13 mouse cellular contexts compared by ENCODE assay signal in the genomic region with DNA sequence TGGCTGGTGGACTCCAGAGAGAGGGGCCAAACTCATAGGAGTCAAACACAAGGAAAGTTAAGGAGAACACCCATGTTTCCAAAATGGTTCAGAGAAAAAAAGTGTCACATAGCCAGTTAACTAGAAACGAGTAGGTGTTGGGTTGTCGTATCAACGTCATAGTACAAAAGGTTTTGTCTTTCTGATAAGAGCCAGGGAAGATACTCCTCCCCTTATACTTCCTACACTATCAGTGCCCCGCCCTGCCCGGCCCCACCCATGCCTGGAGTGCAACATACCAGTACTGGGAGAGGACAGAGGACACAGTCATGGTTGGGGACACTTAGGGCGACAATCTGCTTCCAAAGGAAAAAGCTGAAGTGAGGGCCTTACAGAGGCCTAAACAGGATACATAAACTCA. TPM values are rescaled to one million over a fixed set of nuclear protein-coding genes. Genes with fewer than 3 reads are reported as not detected.
DNase-seq lines count a peak whose midpoint lies in the region; ATAC-seq lines count a peak whose summit lies in the region.
"Had no signal": no experiment of that assay in that cellular context is flagged by ENCODE, and none has a peak within 500 bp of the region (broad histone marks: within the 10 kb centered on the region; RNA-seq: fewer than 3 reads in every experiment).

No protein-coding gene starts in this region.

- H3K4me2 ChIP-seq in heart, embryonic 15.5 days = no peak overlapping the region
- peak overlapping the region; percentile 39 for H3K4me2 ChIP-seq in liver, embryonic 13.5 days

- H3K9me3 ChIP-seq in heart, embryonic 15.5 days (replicated peaks) = no peaks in the 10 kb centered on the region
- H3K9me3 ChIP-seq in liver, embryonic 13.5 days (replicated peaks) = no peaks in the 10 kb centered on the region
- H3K9me3 ChIP-seq in midbrain, embryonic 10.5 days (replicated peaks) = no peaks in the 10 kb centered on the region

- DNase-seq in heart, postnatal 25 days (ENCODE audit: low spot score) = no peak
- peak; percentile 49 for DNase-seq in liver, embryonic 13.5 days
- no peak for DNase-seq in retina, embryonic 14.5 days (ENCODE audit: low spot score)
- no peak for DNase-seq in midbrain, embryonic 10.5 days (ENCODE audit: low spot score)
- no peak for DNase-seq in left cerebral cortex, postnatal 10 days (ENCODE audit: extremely low spot score in 1 of 2, low spot score in 2 of 2)
- DNase-seq: adrenal gland, postnatal 14 days; cerebellum, adult 11 months; kidney, postnatal 25 days; right cerebral cortex, postnatal 14 days; thymus, postnatal 25 days had no signal

- H3K4me3 ChIP-seq in heart, embryonic 15.5 days = no peak overlapping the region
- H3K4me3 ChIP-seq in liver, embryonic 13.5 days (replicated peaks) = no peak overlapping the region
- no peak overlapping the region for H3K4me3 ChIP-seq in midbrain, embryonic 10.5 days
- H3K4me3 ChIP-seq: erythroblast, embryonic 14.5 days had no signal

- no peak overlapping the region for H3K27ac ChIP-seq in heart, embryonic 15.5 days
- no peak overlapping the region for H3K27ac ChIP-seq in liver, embryonic 13.5 days
- no peak overlapping the region for H3K27ac ChIP-seq in midbrain, embryonic 10.5 days (replicated peaks)

- peaks cover 6% of the 10 kb centered on the region for H3K4me1 ChIP-seq in heart, embryonic 15.5 days (replicated peaks)
- peaks cover 27% of the 10 kb centered on the region for H3K4me1 ChIP-seq in liver, embryonic 13.5 days (replicated peaks)
- peaks cover 4% of the 10 kb centered on the region for H3K4me1 ChIP-seq in midbrain, embryonic 10.5 days

- intact Hi-C loops in heart, postnatal 25 days (cut with DNase I) = no loop called here
- intact Hi-C loops in left cerebral cortex, postnatal 10 days (cut with DNase I) = no loop called here

- 0 out of 2 replicates have a peak, but pooled peaks have one; percentile 31 for ATAC-seq in heart, embryonic 15.5 days (replicated peaks; ENCODE audit: insufficient number of reproducible peaks, insufficient read depth, low FRiP score, low read depth)
- ATAC-seq in erythroid progenitor cell, adult 5-6 weeks (replicated peaks; ENCODE audit: low FRiP score, poor library complexity, severe bottlenecking) = peak; percentile 60; the same call in 1 of the 2 replicates
- peak; percentile 95 for ATAC-seq in liver, embryonic 13.5 days (ENCODE audit: low read depth)

- no peak overlapping the region for H3K9ac ChIP-seq in heart, embryonic 15.5 days
- no peak overlapping the region; the same call in 1 of the 2 replicates for H3K9ac ChIP-seq in liver, embryonic 13.5 days

- no peaks in the 10 kb centered on the region for H3K27me3 ChIP-seq in heart, embryonic 15.5 days
- H3K27me3 ChIP-seq in liver, embryonic 13.5 days = no peaks in the 10 kb centered on the region
- no peaks in the 10 kb centered on the region for H3K27me3 ChIP-seq in midbrain, embryonic 10.5 days (ENCODE audit: low read depth, poor library complexity, severe bottlenecking)

- peaks cover 18% of the 10 kb centered on the region for H3K36me3 ChIP-seq in heart, embryonic 15.5 days
- peaks cover 44% of the 10 kb centered on the region for H3K36me3 ChIP-seq in liver, embryonic 13.5 days
- peaks cover 17% of the 10 kb centered on the region; the same call in 1 of the 2 replicates for H3K36me3 ChIP-seq in midbrain, embryonic 10.5 days

- 61% methylated on average over 6 of the region's 6 CpGs for WGBS in heart, embryonic 15.5 days
- WGBS in liver, embryonic 13.5 days (ENCODE audit: insufficient replicate concordance) = 16% methylated on average over 6 of the region's 6 CpGs
- 88% methylated on average over 6 of the region's 6 CpGs for WGBS in midbrain, embryonic 10.5 days

RNA-seq across cellular contexts. Expression of gene Asah2, which starts 49.0 kb away (rescaled TPM):
- 2.4 TPM in 2 replicates for polyA plus RNA-seq in heart, embryonic 15.5 days (2015; fragmentation: Nextera tagmentation; extraction: Ambion mirVana)
- 10 to 100 TPM; 11.3 to 12.3 TPM for total RNA-seq in heart, postnatal 25 days (2021)
- total RNA-seq in erythroid progenitor cell, adult 5-6 weeks (2015; ENCODE audit: low replicate concordance) = 0.72 and 4.2 TPM in 2 replicates
- 0.77 and 4.8 TPM in 2 replicates for total RNA-seq in erythroid progenitor cell, adult 5-6 weeks (2017; ENCODE audit: low replicate concordance)
- polyA plus RNA-seq in liver, embryonic 13.5 days (2015; fragmentation: Nextera tagmentation; extraction: Ambion mirVana) = 0.23 and 0.52 TPM in 2 replicates
- polyA plus RNA-seq in midbrain, embryonic 10.5 days (2016; fragmentation: Nextera tagmentation; extraction: Ambion mirVana) = 0.23 and 0.34 TPM in 2 replicates
- total RNA-seq in left cerebral cortex, postnatal 10 days (2021) = 1 to 10 TPM; 3.5 to 5.2 TPM

Comparison
In these comparisons a context has a peak if more than half of its experiments do, and no peak if none do; other contexts are left out.
1. ATAC-seq: peak in every context shown above with its lines; median percentile 95 in liver, embryonic 13.5 days; 60 in erythroid progenitor cell, adult 5-6 weeks; 31 in heart, embryonic 15.5 days.